Mouse (Mus musculus): Measurements from ENCODE around the gene Mbnl3. TPM values are rescaled to one million over a fixed set of nuclear protein-coding genes. Genes with fewer than 3 reads are reported as not detected.

The Mbnl3 gene
- polyA plus RNA-seq, 1 experiment from 2014 or later: 4.7 TPM

DNA sequence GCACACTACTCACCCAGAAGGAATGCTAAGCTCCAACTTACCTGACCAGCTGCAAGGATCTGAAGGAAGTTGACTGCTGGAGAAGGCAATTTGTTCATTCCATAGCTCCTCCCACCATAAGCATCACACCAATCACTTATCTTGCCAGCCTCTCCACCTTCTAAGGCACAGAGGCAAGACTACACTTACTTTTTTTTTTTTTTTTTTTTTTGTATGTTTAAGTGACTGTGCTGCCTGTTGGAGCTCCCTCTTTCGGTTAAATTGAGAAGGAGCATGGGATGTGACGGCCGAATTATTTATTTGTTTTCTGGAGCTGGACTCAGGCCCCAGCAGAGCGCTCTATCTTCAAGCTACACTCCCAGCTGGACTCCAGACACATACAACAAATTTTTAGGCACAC lies 60.0 kb downstream of the Mbnl3 start:
- no peaks in the 10 kb centered on the region for H3K27me3 ChIP-seq
- H3K4me2 ChIP-seq: no peak overlapping the region
- H3K4me3 ChIP-seq: no peak overlapping the region
- WGBS: 36% methylated on average over 4 of the region's 4 CpGs
- H3K9me3 ChIP-seq (replicated peaks): no peaks in the 10 kb centered on the region
- no peaks in the 10 kb centered on the region for H3K4me1 ChIP-seq (replicated peaks)
- no peak for ATAC-seq (replicated peaks; ENCODE audit: insufficient number of reproducible peaks, insufficient read depth, low FRiP score, low read depth)
- H3K36me3 ChIP-seq: no peaks in the 10 kb centered on the region
- no peak overlapping the region for H3K9ac ChIP-seq
- H3K27ac ChIP-seq: no peak overlapping the region

DNA sequence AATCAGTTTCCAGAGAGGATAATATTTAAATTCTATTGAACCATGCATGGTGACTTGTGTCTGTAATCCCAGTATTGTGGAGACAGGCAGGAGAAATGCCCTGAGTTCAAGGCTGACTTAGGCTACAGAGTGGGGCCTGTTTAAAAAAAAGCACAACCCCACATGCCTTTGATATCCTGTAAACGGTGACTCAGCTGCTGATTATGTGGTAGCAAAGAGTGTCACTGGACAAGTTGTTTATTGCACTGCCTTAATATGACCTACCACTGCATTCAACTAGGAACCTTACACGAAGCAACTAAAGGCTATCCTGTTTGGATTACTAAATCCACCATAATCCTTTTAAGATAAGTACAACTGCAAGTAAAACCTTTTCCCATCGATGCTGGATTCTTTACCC lies 66.3 kb downstream of the Mbnl3 start:
- no peak for ATAC-seq (replicated peaks; ENCODE audit: insufficient number of reproducible peaks, insufficient read depth, low FRiP score, low read depth)
- no peak overlapping the region for H3K4me3 ChIP-seq
- no peak overlapping the region for H3K9ac ChIP-seq
- H3K9me3 ChIP-seq (replicated peaks): no peaks in the 10 kb centered on the region
- no peak overlapping the region for H3K4me2 ChIP-seq
- 33% methylated on average over 3 of the region's 3 CpGs for WGBS
- H3K4me1 ChIP-seq (replicated peaks): no peaks in the 10 kb centered on the region
- H3K27me3 ChIP-seq: no peaks in the 10 kb centered on the region
- H3K27ac ChIP-seq: no peak overlapping the region
- no peaks in the 10 kb centered on the region for H3K36me3 ChIP-seq

DNA sequence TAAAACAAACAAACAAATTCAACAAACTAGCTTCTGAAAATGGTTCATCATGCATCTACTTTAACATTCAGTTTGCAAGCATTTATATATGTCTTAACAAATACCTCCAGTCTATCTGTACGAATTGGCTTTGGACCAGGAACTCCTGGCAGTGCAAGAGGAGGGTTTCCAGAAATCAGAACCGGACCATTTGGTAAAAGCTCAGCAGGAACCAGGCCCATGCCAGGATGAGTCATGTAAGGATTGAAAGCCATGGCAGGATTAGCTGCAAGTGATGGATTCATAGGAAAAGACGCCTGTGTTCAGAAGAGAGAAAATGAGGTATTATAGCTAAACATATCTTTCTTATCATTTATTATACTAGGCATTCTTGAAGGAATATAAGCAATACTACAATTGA lies 75.0 kb downstream of the Mbnl3 start:
- Histone ChIP-seq H3K4me1 (replicated peaks) (no peaks in the 10 kb centered on the region), H3K36me3 (no peaks in the 10 kb centered on the region), H3K9ac (no peak overlapping the region), H3K4me3 (no peak overlapping the region), H3K4me2 (no peak overlapping the region), H3K27ac (no peak overlapping the region), H3K9me3 (replicated peaks) (no peaks in the 10 kb centered on the region), H3K27me3 (no peaks in the 10 kb centered on the region)
- 74% methylated on average over 3 of the region's 3 CpGs for WGBS
- ATAC-seq (replicated peaks; ENCODE audit: insufficient number of reproducible peaks, insufficient read depth, low FRiP score, low read depth): no peak

DNA sequence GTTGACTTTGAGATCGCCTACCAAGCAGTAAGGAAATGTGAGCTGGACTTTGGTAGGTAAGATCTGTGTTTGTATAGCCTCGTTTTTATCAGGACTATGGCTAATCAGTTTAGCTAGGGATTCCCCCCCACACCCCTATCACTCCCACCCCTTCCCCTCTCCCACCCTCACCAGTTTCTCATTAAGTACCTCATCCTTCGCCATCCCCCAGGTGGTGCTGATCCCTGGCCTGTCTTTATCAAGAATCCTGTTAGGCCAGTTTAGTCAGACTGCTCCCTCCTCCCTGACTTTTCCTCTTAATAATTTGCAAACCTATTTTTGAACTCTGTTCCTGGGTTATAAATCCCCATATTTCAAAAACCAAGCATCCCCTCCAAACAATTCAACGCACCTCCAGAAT lies 103.6 kb downstream of the Mbnl3 start:
- no peaks in the 10 kb centered on the region for H3K36me3 ChIP-seq
- no peak overlapping the region for H3K27ac ChIP-seq
- H3K4me2 ChIP-seq: no peak overlapping the region
- 59% methylated on average over 4 of the region's 4 CpGs for WGBS
- no peak overlapping the region for H3K9ac ChIP-seq
- H3K4me3 ChIP-seq: no peak overlapping the region
- ATAC-seq (replicated peaks; ENCODE audit: insufficient number of reproducible peaks, insufficient read depth, low FRiP score, low read depth): no peak
- no peaks in the 10 kb centered on the region for H3K27me3 ChIP-seq
- H3K9me3 ChIP-seq (replicated peaks): no peaks in the 10 kb centered on the region
- no peaks in the 10 kb centered on the region for H3K4me1 ChIP-seq (replicated peaks)

DNA sequence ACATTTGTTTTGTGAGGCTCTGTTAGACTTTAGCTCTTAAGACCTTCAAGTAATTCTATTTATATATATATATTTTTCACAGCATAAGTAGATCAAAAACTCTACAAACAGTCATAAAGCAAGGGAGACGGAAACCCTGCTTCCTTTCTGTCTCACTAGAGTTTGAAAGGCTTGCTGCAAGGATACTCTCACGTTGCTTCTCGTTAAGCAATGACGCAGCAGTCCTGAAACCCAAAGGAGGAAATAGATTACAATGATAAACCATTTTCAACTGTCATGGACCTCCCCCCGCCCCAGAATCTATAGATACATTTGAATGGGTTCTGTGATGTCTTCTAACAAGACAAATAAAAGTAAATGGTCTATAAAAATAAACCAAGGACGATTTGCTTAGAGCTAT lies 121.4 kb downstream of the Mbnl3 start:
- ATAC-seq (replicated peaks; ENCODE audit: insufficient number of reproducible peaks, insufficient read depth, low FRiP score, low read depth): no peak
- Histone ChIP-seq H3K9ac (no peak overlapping the region), H3K4me2 (no peak overlapping the region), H3K9me3 (replicated peaks) (no peaks in the 10 kb centered on the region), H3K4me1 (replicated peaks) (no peaks in the 10 kb centered on the region), H3K4me3 (no peak overlapping the region), H3K27ac (no peak overlapping the region), H3K27me3 (no peaks in the 10 kb centered on the region), H3K36me3 (no peaks in the 10 kb centered on the region)
- WGBS: 56% methylated on average over 6 of the region's 6 CpGs

DNA sequence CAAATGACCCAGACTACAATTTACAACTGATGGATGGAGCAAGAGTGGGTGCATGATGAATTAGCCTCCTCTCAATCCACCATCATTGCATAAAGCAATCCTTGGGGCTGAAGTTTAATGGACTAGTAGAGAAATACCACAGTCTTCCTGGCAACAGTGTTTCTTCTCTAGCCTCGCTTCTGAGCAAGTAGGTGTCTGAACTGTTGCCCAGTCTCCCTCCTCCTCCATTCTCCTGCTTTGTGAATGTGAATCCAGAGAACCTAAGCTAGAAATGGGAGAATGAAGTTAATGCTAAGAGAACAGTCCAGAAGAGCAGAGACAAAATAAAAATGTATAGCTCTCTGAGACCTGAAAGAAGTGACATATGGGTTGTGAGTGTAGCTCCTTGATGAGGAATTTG lies 122.1 kb downstream of the Mbnl3 start:
- WGBS: 52% methylated on average over 1 of the region's 1 CpGs
- no peak overlapping the region for H3K27ac ChIP-seq
- ATAC-seq (replicated peaks; ENCODE audit: insufficient number of reproducible peaks, insufficient read depth, low FRiP score, low read depth): no peak

DNA sequence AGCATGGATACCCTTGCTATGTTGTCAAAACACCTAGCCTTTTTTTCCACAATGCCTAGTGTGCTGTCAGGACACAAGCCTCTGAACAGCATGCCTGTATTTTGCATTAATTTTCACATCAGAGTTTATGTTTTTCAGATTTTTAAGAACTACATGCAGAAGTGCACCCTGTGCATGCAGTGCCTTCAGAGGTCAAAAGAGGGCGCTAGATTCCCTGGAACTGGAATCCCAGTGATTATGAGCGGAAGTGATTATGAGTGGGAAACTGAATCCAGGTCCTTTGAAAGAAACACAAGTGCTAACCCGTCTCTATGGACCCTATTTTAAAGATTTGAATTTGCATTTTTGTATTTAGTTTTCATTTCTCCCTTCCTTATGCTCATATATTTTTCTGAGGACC lies 129.6 kb downstream of the Mbnl3 start:
- Histone ChIP-seq H3K9me3 (replicated peaks) (no peaks in the 10 kb centered on the region), H3K36me3 (no peaks in the 10 kb centered on the region), H3K27ac (no peak overlapping the region), H3K27me3 (no peaks in the 10 kb centered on the region), H3K4me1 (replicated peaks) (no peaks in the 10 kb centered on the region), H3K4me2 (no peak overlapping the region), H3K9ac (no peak overlapping the region), H3K4me3 (no peak overlapping the region)
- no peak for ATAC-seq (replicated peaks; ENCODE audit: insufficient number of reproducible peaks, insufficient read depth, low FRiP score, low read depth)
- WGBS: 26% methylated on average over 3 of the region's 3 CpGs

More for the DNA sequence above, 122.1 kb downstream of the Mbnl3 start:
- H3K36me3 ChIP-seq: no peaks in the 10 kb centered on the region
- H3K9ac ChIP-seq: no peak overlapping the region
- H3K4me1 ChIP-seq (replicated peaks): no peaks in the 10 kb centered on the region
- no peak overlapping the region for H3K4me3 ChIP-seq
- H3K27me3 ChIP-seq: no peaks in the 10 kb centered on the region
- no peak overlapping the region for H3K4me2 ChIP-seq
- no peaks in the 10 kb centered on the region for H3K9me3 ChIP-seq (replicated peaks)

Small RNA genes lying within 50 kb of the gene (microRNA-seq; reads per million reads assigned to microRNA genes)
- gene Gm23417: not detected

Other genes with a start within 250 kb of the Mbnl3 start
- 13.2 and 14.0 TPM in 2 replicates for gene Rap2c, start 188.5 kb downstream of the Mbnl3 start, polyA plus RNA-seq (2015; fragmentation: Nextera tagmentation; extraction: Ambion mirVana)

Measured in heart, embryonic 15.5 days (tissue).